In genomic region chr12:45074042-45074601, GRCm38 (mm10) we compare ENCODE assay signal across 8 mouse cellular contexts. TPM values are rescaled to one million over a fixed set of nuclear protein-coding genes. Genes with fewer than 3 reads are reported as not detected.
A peak's percentile ranks its signal among the peaks of the same experiment; 100 is the strongest.
DNase-seq lines count a peak whose midpoint lies in the region; ATAC-seq and TF ChIP-seq lines count a peak whose summit lies in the region.

No protein-coding gene starts in this region.

- H3K27ac ChIP-seq in ES-E14 (ENCODE audit: insufficient read depth, low read depth, low read length, poor library complexity, severe bottlenecking), result no peak overlapping the region
- peak overlapping the region; percentile 94 for H3K27ac ChIP-seq in hindbrain, embryonic 10.5 days
- H3K27ac ChIP-seq in lung, embryonic 15.5 days, result peak overlapping the region; percentile 67

- in situ Hi-C loops in ES-E14 (cut with MboI; ENCODE audit: low sequenced_read_pairs in 2 of 2, unreplicated experiment in 2 of 2), result no loop called here

- WGBS in hindbrain, embryonic 10.5 days, result 0% methylated on average over 62 of the region's 62 CpGs
- under 1% methylated on average over 60 of the region's 62 CpGs for WGBS in lung, embryonic 15.5 days

- no peaks in the 10 kb centered on the region for H3K4me1 ChIP-seq in ES-E14 (ENCODE audit: control insufficient read depth in 2 of 2, insufficient read depth in 2 of 2, low read length in 2 of 2, poor library complexity in 1 of 2)
- peaks cover 30% of the 10 kb centered on the region for H3K4me1 ChIP-seq in hindbrain, embryonic 10.5 days (replicated peaks)
- peaks cover 28% of the 10 kb centered on the region for H3K4me1 ChIP-seq in lung, embryonic 15.5 days

- H3K36me3 ChIP-seq in ES-E14 (ENCODE audit: control insufficient read depth, insufficient read depth, low read length, poor library complexity, severe bottlenecking), result no peaks in the 10 kb centered on the region
- H3K36me3 ChIP-seq in hindbrain, embryonic 10.5 days, result no peaks in the 10 kb centered on the region
- H3K36me3 ChIP-seq in lung, embryonic 15.5 days, result no peaks in the 10 kb centered on the region

- peak overlapping the region; percentile 75 to 77 for H3K4me3 ChIP-seq in ES-E14 (ENCODE audit: insufficient read depth in 1 of 2, low read depth in 1 of 2, low read length in 2 of 2, poor library complexity in 1 of 2, severe bottlenecking in 1 of 2)
- H3K4me3 ChIP-seq in hindbrain, embryonic 10.5 days, result peak overlapping the region; percentile 86
- peak overlapping the region; percentile 67 for H3K4me3 ChIP-seq in lung, embryonic 15.5 days

- peak; percentile 62 for DNase-seq in ES-E14 (ENCODE audit: low read depth, low spot score)
- peak; percentile 5 for DNase-seq in cerebellum, adult 9-10 months
- DNase-seq in frontal cortex, postnatal 10 days (ENCODE audit: low spot score in 2 of 2), result peak; percentile 41 to 65
- DNase-seq in hindbrain, embryonic 10.5 days (ENCODE audit: low spot score), result peak; percentile 86
- peak; percentile 62 to 72 for DNase-seq in layer of hippocampus, postnatal 14 days (ENCODE audit: low spot score in 2 of 2)
- peak; percentile 73 for DNase-seq in ovary, adult 18-20 months (ENCODE audit: low spot score)
- DNase-seq in urinary bladder, adult 18-20 months (ENCODE audit: low spot score in 2 of 2), result peak; percentile 57 to 64

- ATAC-seq in lung, embryonic 15.5 days (ENCODE audit: borderline replicate concordance, extremely low read depth, low FRiP score, low TSS enrichment), result peak; percentile 86

- peaks cover 8% of the 10 kb centered on the region; the same call in 1 of the 2 replicates for H3K27me3 ChIP-seq in hindbrain, embryonic 10.5 days (ENCODE audit: insufficient read depth, poor library complexity, severe bottlenecking)
- no peaks in the 10 kb centered on the region; the same call in 1 of the 2 replicates for H3K27me3 ChIP-seq in lung, embryonic 15.5 days

- peak overlapping the region; percentile 96 for H3K4me2 ChIP-seq in lung, embryonic 15.5 days

- peak overlapping the region; percentile 74 for H3K9ac ChIP-seq in ES-E14 (ENCODE audit: insufficient read depth, low read depth, low read length, poor library complexity, severe bottlenecking)
- peak overlapping the region; percentile 78 for H3K9ac ChIP-seq in lung, embryonic 15.5 days

- no peaks in the 10 kb centered on the region for H3K9me3 ChIP-seq in ES-E14 (ENCODE audit: control insufficient read depth, insufficient read depth, low read depth, low read length)
- no peaks in the 10 kb centered on the region for H3K9me3 ChIP-seq in hindbrain, embryonic 10.5 days
- no peaks in the 10 kb centered on the region for H3K9me3 ChIP-seq in lung, embryonic 15.5 days

TF ChIP-seq in ES-E14, 5 proteins besides CTCF, POLR2A, EP300 and RAD21:
- TF ChIP-seq ZC3H11A (IDR thresholded peaks at IDR 0.05; ENCODE audit: borderline replicate concordance, low read depth, low read length) (no peak), MAFK (IDR thresholded peaks at IDR 0.05; ENCODE audit: insufficient read depth, low read depth, low read length) (no peak), HCFC1 (IDR thresholded peaks at IDR 0.05; ENCODE audit: borderline replicate concordance, insufficient read depth, low read length) (no peak), ZNF384 (IDR thresholded peaks at IDR 0.05; ENCODE audit: low read depth, low read length) (no peak), CHD2 (IDR thresholded peaks at IDR 0.05; ENCODE audit: low read depth, low read length) (no peak)

RNA-seq across cellular contexts. Expression of gene Stxbp6, which starts 0.4 kb away (rescaled TPM):
- total RNA-seq in ES-E14 (2012; rRNA removed), result 0.76 and 2.1 TPM in 2 replicates
- polyA plus RNA-seq in hindbrain, embryonic 10.5 days (2016; fragmentation: Nextera tagmentation; extraction: Ambion mirVana), result 12.4 and 14.9 TPM in 2 replicates
- total RNA-seq in layer of hippocampus, postnatal 14 days (2021), result 10 to 100 TPM; 45.5 to 54.8 TPM
- polyA plus RNA-seq in lung, embryonic 15.5 days (2015; fragmentation: Nextera tagmentation; extraction: Ambion mirVana), result 13.2 and 15.6 TPM in 2 replicates

Comparison
In these comparisons a context has a peak if more than half of its experiments do, and no peak if none do; other contexts are left out.
1. DNase-seq: peak in every context shown above with its lines; median percentile 86 in hindbrain, embryonic 10.5 days; 73 in ovary, adult 18-20 months; 67 in layer of hippocampus, postnatal 14 days; 62 in ES-E14; 60 in urinary bladder, adult 18-20 months; 53 in frontal cortex, postnatal 10 days; 5 in cerebellum, adult 9-10 months.
2. RNA of gene Stxbp6, which starts 0.4 kb away (total RNA-seq): 45.5 to 54.8 TPM in layer of hippocampus, postnatal 14 days; 0.76 to 2.1 TPM in ES-E14; every median in the first group is over 10 times any median in the second.
3. Peak in every context shown above with its lines, with median percentiles within 50 percentile points of each other: H3K4me3 ChIP-seq.